Mouse (Mus musculus) embryonic fibroblast, embryonic 13.5 days (primary cell): ENCODE measurements around the gene Rgs6.

Experiments used
- CTCF ChIP-seq: IDR thresholded peaks from 2 replicates; pipeline ENCODE4 v1.5.1; 2011; ENCODE audit warnings: mild to moderate bottlenecking, control low read depth, low read length, moderate library complexity, borderline replicate concordance; ENCODE audit not compliant: insufficient read depth
- POLR2A ChIP-seq: IDR thresholded peaks from 2 replicates; pipeline ENCODE4 v1.6.1; 2011; ENCODE audit warnings: low read depth, mild to moderate bottlenecking, control low read depth, low read length, moderate library complexity

DNA sequence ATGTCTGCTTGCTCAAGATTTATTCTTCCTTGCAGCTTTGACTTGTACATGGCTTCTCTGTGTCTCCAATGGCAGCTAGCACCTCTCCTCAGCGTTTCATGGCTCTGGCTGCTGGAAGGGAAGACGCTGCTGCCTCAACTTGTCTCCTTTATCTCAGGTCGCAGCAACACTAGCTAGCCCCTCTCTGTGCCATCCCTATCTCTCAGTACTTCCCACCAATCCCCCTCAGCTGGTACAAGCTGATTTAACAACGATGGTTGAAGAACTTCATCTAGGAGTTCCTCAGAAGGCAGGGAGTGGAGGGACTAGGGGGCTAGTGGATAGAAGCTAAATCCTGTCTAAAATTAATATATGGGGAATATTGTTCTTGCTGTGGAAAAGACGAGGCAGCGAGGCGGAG is 503.9 kb downstream of the Rgs6 start:
- TF ChIP-seq CTCF (no peak), POLR2A (no peak)
